Mouse (Mus musculus) adrenal gland, postnatal 25 days (tissue): ENCODE measurements around the gene Otop1. TPM values are rescaled to one million over a fixed set of nuclear protein-coding genes. Genes with fewer than 3 reads are reported as not detected.
A peak's percentile ranks its signal among the peaks of the same experiment; 100 is the strongest.

Experiments used
- DNase-seq: peaks from one replicate; pipeline ENCODE4 v3.0.0; 2021; ENCODE audit warnings: mixed read lengths
- long read RNA-seq: library from polyadenylated mRNA; stranded (forward); transcript quantifications from one replicate; pipeline ENCODE4 v2.0.0, GENCODE M21; 2021
- total RNA-seq: library from RNA; stranded (reverse); gene quantifications from 2 replicates; pipeline ENCODE4 v1.2.3, GENCODE M21; 2021

Otop1 gene
- total RNA-seq = 24.7 and 25.0 TPM in 2 replicates
- long read RNA-seq, transcript Otop1-203 (6 exons, 3,151 nt) = major isoform, 68 of 81 reads
- long read RNA-seq, partial matches to known transcripts = 11 of 81 reads
- long read RNA-seq, other reads (novel, unspliced or antisense) = 2 of 81 reads

- DNase-seq = no peak
Observed at GRCm38 (mm10) chr5:38275771-38276170, at the start of gene Otop1. Gene Otop1 (plus strand): TSS chr5:38275972.

GRCm38 (mm10) chr5:38235422-38235821 lies 40.4 kb upstream of the Otop1 start:
- peak; percentile 63 for DNase-seq

- no peak for DNase-seq
Observed at GRCm38 (mm10) chr5:38236627-38237026, 39.1 kb upstream of the Otop1 start.

- DNase-seq = no peak
Observed at GRCm38 (mm10) chr5:38240727-38241472, 34.9 kb upstream of the Otop1 start.

- DNase-seq = no peak
Observed at GRCm38 (mm10) chr5:38241473-38241834, 34.3 kb upstream of the Otop1 start.

GRCm38 (mm10) chr5:38241966-38242365 lies 33.8 kb upstream of the Otop1 start:
- DNase-seq = no peak

GRCm38 (mm10) chr5:38255195-38255594 lies 20.6 kb upstream of the Otop1 start:
- no peak for DNase-seq

- DNase-seq = no peak
Observed at GRCm38 (mm10) chr5:38255644-38256043, 20.1 kb upstream of the Otop1 start.

- no peak for DNase-seq
Observed at GRCm38 (mm10) chr5:38256551-38256950, 19.2 kb upstream of the Otop1 start.

GRCm38 (mm10) chr5:38258034-38258772 lies 17.6 kb upstream of the Otop1 start:
- no peak for DNase-seq

GRCm38 (mm10) chr5:38258773-38259146 lies 17.0 kb upstream of the Otop1 start:
- DNase-seq = no peak

GRCm38 (mm10) chr5:38259455-38260106 lies 16.2 kb upstream of the Otop1 start:
- DNase-seq = no peak

GRCm38 (mm10) chr5:38260107-38260682 lies 15.6 kb upstream of the Otop1 start, which contains the start of gene Tmem128:
Gene Tmem128 (plus strand): TSS chr5:38260185.
- DNase-seq = peak; percentile 66

- no peak for DNase-seq
Observed at GRCm38 (mm10) chr5:38270942-38271341, 4.8 kb upstream of the Otop1 start.

GRCm38 (mm10) chr5:38273831-38274230 lies 1.9 kb upstream of the Otop1 start:
- DNase-seq = no peak

GRCm38 (mm10) chr5:38276451-38276850 lies 679 bp downstream of the Otop1 start:
- DNase-seq = no peak

- peak; percentile 24 for DNase-seq
Observed at GRCm38 (mm10) chr5:38277098-38277866, 1.5 kb downstream of the Otop1 start.

GRCm38 (mm10) chr5:38277936-38278600 lies 2.3 kb downstream of the Otop1 start:
- peak; percentile 15 for DNase-seq

- DNase-seq = no peak
Observed at GRCm38 (mm10) chr5:38280075-38280474, 4.3 kb downstream of the Otop1 start.

GRCm38 (mm10) chr5:38285724-38286123 lies 10.0 kb downstream of the Otop1 start:
- no peak for DNase-seq

- DNase-seq = no peak
Observed at GRCm38 (mm10) chr5:38288476-38288875, 12.7 kb downstream of the Otop1 start.
